Mouse (Mus musculus) cerebellum, adult 2 months (tissue): Measurements from ENCODE around the gene Palm. TPM values are rescaled to one million over a fixed set of nuclear protein-coding genes. Genes with fewer than 3 reads are reported as not detected.

ENCODE experiments used
- DNase-seq, 2 experiments: peaks; one replicate each; pipeline ENCODE4 v3.0.0; 2021
- H3K27ac ChIP-seq: fragments of 200-500 bp; 2 replicates; pipeline ENCODE4 v1.5.1; 2012; ENCODE audit warnings: low read length, control low read depth, inconsistent platforms; ENCODE audit not compliant: insufficient read depth
- H3K27me3 ChIP-seq: fragments of 200-500 bp; 2 replicates; pipeline ENCODE4 v1.6.1; 2012; ENCODE audit warnings: inconsistent platforms, mild to moderate bottlenecking, low read length, moderate library complexity; ENCODE audit not compliant: control insufficient read depth, insufficient read depth
- H3K4me1 ChIP-seq: fragments of 200-500 bp; 2 replicates; pipeline ENCODE4 v1.6.1; 2011; ENCODE audit warnings: low read length; ENCODE audit not compliant: control insufficient read depth, insufficient read depth
- H3K4me3 ChIP-seq: fragments of 200-500 bp; replicated peaks from 2 replicates; pipeline ENCODE3; 2011; ENCODE audit warnings: mild to moderate bottlenecking, low read depth, low read length, control low read depth; ENCODE audit not compliant: insufficient read depth
- CTCF ChIP-seq: fragments of 200-500 bp; IDR thresholded peaks from 2 replicates; pipeline ENCODE4 v1.5.1; 2011; ENCODE audit warnings: low read depth, mild to moderate bottlenecking, control low read depth, low read length, moderate library complexity, borderline replicate concordance; ENCODE audit not compliant: insufficient read depth
- POLR2A ChIP-seq: fragments of 200-500 bp; IDR thresholded peaks from 2 replicates; pipeline ENCODE4 v1.6.1; 2011; ENCODE audit warnings: low read length, control low read depth, borderline replicate concordance; ENCODE audit not compliant: insufficient read depth
- whole genome bisulfite sequencing: fragments of 180-500 bp; shearing (Covaris S2); methylation state at CpG from one replicate; pipeline ENCODE4 v1.1.7; 2018; 5-methylcytosine and 5-hydroxymethylcytosine counted together
- polyA plus RNA-seq: library from polyadenylated mRNA; depleted of rRNA; stranded (reverse); fragments of >200 nt; gene quantifications from 2 replicates; pipeline ENCODE4 v1.2.3, GENCODE M21; 2012

Palm gene
- polyA plus RNA-seq, 1 experiment = 143 TPM

DNA sequence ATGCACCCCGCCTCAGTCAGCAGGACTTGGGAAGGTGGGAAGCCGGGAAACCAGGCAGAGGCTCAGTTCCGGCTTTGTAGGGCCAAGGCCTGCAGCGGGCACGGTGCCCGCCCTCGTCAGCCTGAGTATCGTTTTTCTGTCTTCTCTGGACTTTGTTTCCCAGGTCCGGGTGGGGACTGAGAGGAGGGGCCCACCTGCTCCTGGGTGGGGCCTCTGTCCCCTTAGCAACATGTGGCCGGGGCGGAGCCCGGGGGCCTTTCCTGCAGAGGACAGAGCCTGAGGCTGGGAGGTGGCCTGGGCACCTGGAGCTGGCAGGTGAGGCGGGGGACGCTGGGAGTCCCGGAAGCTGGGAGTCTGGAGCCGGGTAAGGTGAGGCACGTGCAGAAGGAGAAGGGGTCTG is 29.0 kb downstream of the Palm start:
- no peak overlapping the region for H3K27ac ChIP-seq
- no peaks in the 10 kb centered on the region for H3K4me1 ChIP-seq
- DNase-seq = no peak
- TF ChIP-seq POLR2A = no peak
- TF ChIP-seq CTCF = no peak
- no peak overlapping the region for H3K4me3 ChIP-seq
- WGBS = 31% methylated on average over 17 of the region's 17 CpGs
- no peaks in the 10 kb centered on the region for H3K27me3 ChIP-seq

DNA sequence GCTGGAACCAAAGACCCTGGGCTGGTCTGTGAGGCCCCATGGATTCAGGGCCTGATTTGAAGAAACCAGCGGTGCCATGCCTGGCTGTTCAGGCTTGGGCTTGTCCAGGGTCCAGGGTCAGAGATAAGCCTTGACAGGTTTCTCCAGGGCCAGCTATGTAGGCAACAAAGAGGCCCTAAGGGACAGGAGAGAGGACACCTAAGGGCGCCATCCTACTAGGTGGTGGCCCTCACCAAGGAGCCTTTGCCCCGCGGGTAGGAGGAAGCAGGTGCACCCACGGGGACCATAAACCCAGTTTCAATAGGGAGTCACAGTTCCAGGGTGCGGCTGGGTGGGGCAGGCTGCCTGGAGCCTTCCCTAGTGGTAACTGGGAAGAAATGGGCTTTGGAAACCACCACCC is 29.6 kb downstream of the Palm start:
- Histone ChIP-seq H3K4me3 (no peak overlapping the region), H3K27me3 (no peaks in the 10 kb centered on the region), H3K4me1 (no peaks in the 10 kb centered on the region), H3K27ac (no peak overlapping the region)
- TF ChIP-seq CTCF (no peak), POLR2A (no peak)
- WGBS = 78% methylated on average over 6 of the region's 6 CpGs
- DNase-seq = no peak

DNA sequence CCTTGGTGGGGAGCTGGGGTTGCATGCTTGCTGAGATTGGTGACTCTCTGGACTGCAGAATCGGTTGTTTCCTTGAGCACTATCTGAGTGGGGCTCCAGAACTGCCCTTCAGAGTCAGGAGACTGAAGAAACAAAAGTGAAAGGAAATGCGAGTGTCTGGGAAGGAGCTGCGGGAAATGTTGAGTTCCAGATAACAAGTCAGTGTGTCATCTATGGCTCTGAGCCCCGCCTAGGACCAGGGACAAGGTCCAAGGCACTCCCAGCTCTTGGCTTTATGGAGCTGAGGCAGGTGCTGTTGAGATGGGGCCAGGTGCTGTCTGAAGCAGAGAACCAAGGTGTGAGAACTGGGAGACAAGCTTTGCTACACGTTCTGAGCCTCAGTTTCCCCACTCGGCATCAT is 31.0 kb downstream of the Palm start:
- Histone ChIP-seq H3K27me3 (no peaks in the 10 kb centered on the region), H3K4me1 (no peaks in the 10 kb centered on the region), H3K27ac (no peak overlapping the region), H3K4me3 (no peak overlapping the region)
- no peak for DNase-seq
- TF ChIP-seq POLR2A = no peak
- TF ChIP-seq CTCF = no peak
- WGBS = 51% methylated on average over 6 of the region's 6 CpGs

DNA sequence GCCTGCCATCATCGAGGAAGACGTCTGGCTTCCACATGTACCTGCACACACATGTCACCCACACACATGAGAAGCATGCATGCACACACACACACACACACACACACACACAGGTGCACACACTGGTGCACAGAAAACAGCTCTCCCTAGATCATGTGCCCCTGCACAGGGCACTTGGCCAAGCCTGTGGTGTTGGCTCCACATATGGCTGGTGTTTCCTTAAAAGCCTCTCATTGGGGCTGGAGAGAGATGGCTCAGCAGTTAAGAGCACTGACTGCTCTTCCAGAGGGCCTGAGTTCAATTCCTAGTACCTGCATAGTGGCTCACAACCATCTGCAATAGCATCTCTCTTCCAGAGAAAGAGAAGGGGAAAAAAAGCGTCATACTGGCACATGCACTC is 38.2 kb downstream of the Palm start:
- no peak for TF ChIP-seq CTCF
- no peak for TF ChIP-seq POLR2A
- no peaks in the 10 kb centered on the region for H3K27me3 ChIP-seq
- no peak overlapping the region for H3K27ac ChIP-seq
- no peak overlapping the region for H3K4me3 ChIP-seq
- 76% methylated on average over 3 of the region's 3 CpGs for WGBS
- no peak for DNase-seq
- no peaks in the 10 kb centered on the region for H3K4me1 ChIP-seq

DNA sequence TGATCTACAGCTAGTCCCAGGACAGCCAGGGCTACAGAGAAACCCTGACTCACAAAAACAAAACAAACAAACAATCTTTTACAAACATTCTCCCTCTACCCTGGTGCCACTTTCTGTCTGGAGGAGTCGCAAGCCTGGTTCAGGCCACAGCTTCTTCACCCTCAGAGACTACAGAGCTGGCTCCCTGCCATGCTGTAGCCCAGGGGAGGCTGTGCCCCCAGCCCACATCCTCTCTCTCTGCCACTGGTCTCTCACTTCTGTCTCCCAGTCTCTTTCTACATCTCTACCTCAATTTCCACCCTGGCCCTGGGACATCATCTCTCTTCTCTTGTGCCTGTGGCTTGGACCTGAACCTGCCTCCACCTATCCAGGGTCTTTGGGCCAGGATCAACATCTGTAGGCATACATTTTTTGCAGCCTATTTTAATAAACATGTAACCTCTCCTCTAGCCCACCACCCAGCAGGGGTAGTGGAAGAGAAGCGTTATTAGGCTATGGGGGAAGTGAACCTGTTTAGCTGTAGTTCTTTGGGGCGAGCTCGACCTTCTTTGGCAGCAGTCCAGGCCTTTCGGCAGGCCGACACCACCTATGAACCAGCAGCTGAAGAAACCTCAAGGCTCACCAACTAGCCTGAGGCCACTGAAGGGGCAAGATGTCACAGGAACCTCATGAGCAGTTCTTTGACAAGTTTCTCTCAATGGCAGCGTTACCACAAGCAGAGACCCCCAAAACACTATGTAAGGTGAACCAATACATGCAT is 38.8 kb downstream of the Palm start:
- DNase-seq = no peak
- Histone ChIP-seq H3K4me1 (no peaks in the 10 kb centered on the region), H3K27ac (no peak overlapping the region), H3K27me3 (no peaks in the 10 kb centered on the region), H3K4me3 (no peak overlapping the region)
- no peak for TF ChIP-seq CTCF
- TF ChIP-seq POLR2A = no peak
- 56% methylated on average over 7 of the region's 7 CpGs for WGBS

DNA sequence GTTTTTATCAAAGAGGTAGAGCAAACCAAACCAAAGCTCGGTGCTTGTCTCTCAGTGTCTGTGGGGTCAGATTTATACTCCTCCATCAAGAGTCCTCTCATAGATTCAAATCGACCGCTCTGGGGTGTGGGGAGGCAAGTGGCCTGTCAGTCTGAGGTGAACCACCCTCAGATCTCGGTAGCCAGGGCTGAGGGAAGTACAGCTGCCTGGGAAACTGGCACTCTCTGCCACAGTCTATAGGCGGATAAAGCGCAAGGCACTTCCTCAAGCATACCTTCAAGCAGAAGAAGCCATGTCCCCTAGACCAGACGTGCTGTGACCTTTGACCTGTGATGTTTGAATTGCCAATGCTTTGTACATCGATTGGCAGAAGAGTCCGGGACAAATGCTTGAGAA is 39.4 kb downstream of the Palm start:
- no peak for TF ChIP-seq CTCF
- Histone ChIP-seq H3K27me3 (no peaks in the 10 kb centered on the region), H3K4me3 (no peak overlapping the region), H3K4me1 (no peaks in the 10 kb centered on the region), H3K27ac (no peak overlapping the region)
- WGBS = 80% methylated on average over 9 of the region's 9 CpGs
- DNase-seq = no peak

DNA sequence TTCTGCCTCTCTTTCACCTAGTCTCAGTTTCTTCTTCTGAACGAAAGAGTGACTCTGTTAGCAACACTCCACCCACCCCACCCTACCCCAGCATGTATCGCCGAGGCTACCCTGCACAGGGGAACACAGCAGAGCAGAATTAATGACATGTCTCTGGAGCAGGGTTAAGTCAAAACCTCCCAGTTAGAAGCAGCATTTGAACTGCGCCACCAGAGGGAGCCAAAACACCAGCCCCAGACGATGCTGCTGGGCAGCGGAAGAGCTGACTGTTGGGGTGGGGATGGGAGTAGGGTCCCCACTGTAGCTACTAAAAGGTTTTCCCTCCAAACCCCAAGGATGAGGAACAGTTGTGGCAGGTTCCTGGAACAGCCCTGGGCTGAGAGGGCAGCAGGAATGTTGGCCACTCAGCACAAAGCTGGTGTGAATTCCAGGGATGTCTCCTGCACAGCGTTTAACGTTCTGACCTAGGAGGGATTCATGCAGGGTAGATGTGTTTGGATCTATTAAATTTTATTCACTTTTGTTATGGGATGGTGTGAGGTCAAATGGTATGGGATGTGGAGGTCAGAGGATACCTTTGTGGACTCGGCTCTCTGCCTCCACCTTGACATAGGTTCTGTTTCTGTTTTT is 41.5 kb downstream of the Palm start:
- no peaks in the 10 kb centered on the region for H3K27me3 ChIP-seq
- peak; percentile 70 to 79 for DNase-seq
- no peaks in the 10 kb centered on the region for H3K4me1 ChIP-seq
- TF ChIP-seq CTCF (peak; percentile 94), POLR2A (no peak)
- no peak overlapping the region for H3K27ac ChIP-seq
- peak overlapping the region; percentile 14 for H3K4me3 ChIP-seq
- 20% methylated on average over 9 of the region's 9 CpGs for WGBS

DNA sequence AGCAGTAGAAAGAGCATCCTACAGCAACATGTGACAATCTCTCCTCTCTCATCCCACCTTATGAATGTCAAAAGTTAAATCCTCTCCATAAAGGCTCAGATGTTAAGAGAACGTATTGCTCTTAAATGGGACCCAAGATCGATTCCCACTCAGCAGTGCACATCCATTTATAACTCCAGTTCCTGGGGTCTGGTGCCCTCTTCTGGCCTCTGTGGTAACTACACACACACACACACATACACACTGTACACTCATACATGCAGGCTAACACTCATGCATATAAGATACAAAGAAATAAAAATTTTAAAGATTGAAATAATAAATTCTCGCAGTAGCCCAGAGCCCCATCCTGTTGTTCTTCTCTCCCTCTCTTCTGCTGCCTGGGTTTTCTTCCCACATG is 43.5 kb downstream of the Palm start:
- Histone ChIP-seq H3K4me1 (peaks cover 5% of the 10 kb centered on the region; the same call in 1 of the 2 replicates), H3K27ac (no peak overlapping the region), H3K27me3 (no peaks in the 10 kb centered on the region), H3K4me3 (no peak overlapping the region)
- TF ChIP-seq POLR2A = no peak
- WGBS = 94% methylated on average over 3 of the region's 3 CpGs
- no peak for DNase-seq
